Comparison of ENCODE assay signal across 8 mouse cellular contexts in the genomic region with DNA sequence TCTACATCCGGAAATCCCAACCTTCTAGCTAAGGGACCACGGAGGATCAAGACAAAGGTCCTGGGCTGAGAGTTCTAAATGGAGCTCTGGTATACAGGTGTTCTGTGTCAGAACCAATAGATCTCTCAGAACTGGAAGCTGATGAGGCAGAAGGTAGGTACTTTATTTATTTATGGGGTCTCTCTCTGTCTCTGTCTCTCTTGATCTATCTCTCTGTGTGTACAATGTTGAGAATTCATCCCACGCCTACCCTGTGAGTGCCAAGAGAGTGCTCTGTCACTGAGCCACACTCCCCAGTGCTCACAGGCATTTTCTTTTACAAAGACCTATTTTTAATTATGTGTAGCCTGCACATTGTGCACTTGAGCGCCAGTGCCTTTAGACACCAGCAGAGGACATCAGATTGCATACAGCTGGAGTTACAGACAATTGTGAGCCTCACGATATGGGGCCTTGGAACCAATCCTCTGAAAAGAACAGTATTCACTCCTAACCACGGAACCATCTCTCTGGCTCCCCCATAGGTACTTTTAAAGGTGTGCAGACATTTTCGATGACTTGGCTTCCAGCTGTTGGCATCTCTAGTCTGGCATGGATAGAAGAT. TPM values are rescaled to one million over a fixed set of nuclear protein-coding genes. Genes with fewer than 3 reads are reported as not detected.
DNase-seq lines count a peak whose midpoint lies in the region; ATAC-seq and TF ChIP-seq lines count a peak whose summit lies in the region.

Metap2 (minus strand) TSS at position 51 of the 604 bp plus-strand sequence.

- intact Hi-C loops in left cerebral cortex, adult 2 months (cut with DNase I) = no loop called here

- no peak for TF ChIP-seq CTCF in left cerebral cortex, adult 2 months (IDR thresholded peaks at IDR 0.05)

- DNase-seq in left cerebral cortex, adult 2 months (ENCODE audit: extremely low spot score in 1 of 2, low spot score in 2 of 2) = no peak
- no peak for DNase-seq in left cerebral cortex, adult 9 months (ENCODE audit: low spot score in 2 of 2)
- DNase-seq in heart, embryonic 10.5 days (ENCODE audit: low spot score) = no peak
- no peak for DNase-seq in layer of hippocampus, postnatal 36 days
- DNase-seq in spleen, postnatal 10 days (ENCODE audit: low spot score in 2 of 2) = no peak
- DNase-seq in embryo, embryonic 11 days = no peak

- 69% methylated on average over 7 of the region's 7 CpGs for WGBS in heart, embryonic 10.5 days
- WGBS in midbrain, embryonic 16.5 days = 59% methylated on average over 7 of the region's 7 CpGs

- H3K9ac ChIP-seq in midbrain, embryonic 16.5 days (ENCODE audit: low read depth, low read length) = no peak within 1 kb of the TSS

- no peak within 1 kb of the TSS for H3K4me2 ChIP-seq in midbrain, embryonic 16.5 days (ENCODE audit: low read length)

- H3K4me1 ChIP-seq in heart, embryonic 10.5 days = no peaks in the 10 kb centered on the region
- no peaks in the 10 kb centered on the region for H3K4me1 ChIP-seq in midbrain, embryonic 16.5 days (ENCODE audit: control insufficient read depth, insufficient read depth, low read length)

- H3K27me3 ChIP-seq in heart, embryonic 10.5 days (ENCODE audit: insufficient read depth, poor library complexity, severe bottlenecking) = no peaks in the 10 kb centered on the region
- no peaks in the 10 kb centered on the region; the same call in 1 of the 2 replicates for H3K27me3 ChIP-seq in midbrain, embryonic 16.5 days (ENCODE audit: control insufficient read depth, insufficient read depth, low read depth, low read length)

- no peaks in the 10 kb centered on the region for H3K9me3 ChIP-seq in heart, embryonic 10.5 days
- no peaks in the 10 kb centered on the region for H3K9me3 ChIP-seq in midbrain, embryonic 16.5 days (replicated peaks; ENCODE audit: control insufficient read depth, low read length, poor library complexity, severe bottlenecking)

- no peak within 1 kb of the TSS for H3K4me3 ChIP-seq in left cerebral cortex, adult 2 months
- H3K4me3 ChIP-seq in heart, embryonic 10.5 days = no peak within 1 kb of the TSS
- H3K4me3 ChIP-seq in midbrain, embryonic 16.5 days (ENCODE audit: low read depth, low read length) = no peak within 1 kb of the TSS

- H3K27ac ChIP-seq in left cerebral cortex, adult 2 months = no peak within 1 kb of the TSS
- no peak within 1 kb of the TSS for H3K27ac ChIP-seq in heart, embryonic 10.5 days
- H3K27ac ChIP-seq in midbrain, embryonic 16.5 days (ENCODE audit: low read length) = no peak within 1 kb of the TSS

- H3K36me3 ChIP-seq in heart, embryonic 10.5 days = no peaks in the 10 kb centered on the region
- no peaks in the 10 kb centered on the region for H3K36me3 ChIP-seq in midbrain, embryonic 16.5 days (ENCODE audit: control insufficient read depth, insufficient read depth, low read length)

- peak; percentile 36; the same call in 1 of the 2 replicates for ATAC-seq in common myeloid progenitor, adult 5-6 weeks (replicated peaks; ENCODE audit: low read depth, poor library complexity, severe bottlenecking)
- ATAC-seq in midbrain, embryonic 16.5 days = no peak

RNA-seq across cellular contexts. Expression of gene Metap2, which starts in this region (rescaled TPM):
- total RNA-seq in left cerebral cortex, adult 2 months (2021) = 100 to 1,000 TPM; 111 to 126 TPM
- 394 and 436 TPM in 2 replicates for total RNA-seq in common myeloid progenitor, adult 5-6 weeks (2017)
- polyA plus RNA-seq in heart, embryonic 10.5 days (2016; fragmentation: Nextera tagmentation; extraction: Ambion mirVana) = 176 and 208 TPM in 2 replicates
- total RNA-seq in layer of hippocampus, postnatal 36 days (2021) = 100 to 1,000 TPM; 120 to 127 TPM
- 147 and 156 TPM in 2 replicates for polyA plus RNA-seq in midbrain, embryonic 16.5 days (2015; fragmentation: Nextera tagmentation; extraction: Ambion mirVana)
